Mouse (Mus musculus): ENCODE measurements around the gene Olfr351. TPM values are rescaled to one million over a fixed set of nuclear protein-coding genes. Genes with fewer than 3 reads are reported as not detected.

Olfr351 gene
- polyA plus RNA-seq (2015; fragmentation: Nextera tagmentation; extraction: Ambion mirVana) = not detected in 2 replicates

DNA sequence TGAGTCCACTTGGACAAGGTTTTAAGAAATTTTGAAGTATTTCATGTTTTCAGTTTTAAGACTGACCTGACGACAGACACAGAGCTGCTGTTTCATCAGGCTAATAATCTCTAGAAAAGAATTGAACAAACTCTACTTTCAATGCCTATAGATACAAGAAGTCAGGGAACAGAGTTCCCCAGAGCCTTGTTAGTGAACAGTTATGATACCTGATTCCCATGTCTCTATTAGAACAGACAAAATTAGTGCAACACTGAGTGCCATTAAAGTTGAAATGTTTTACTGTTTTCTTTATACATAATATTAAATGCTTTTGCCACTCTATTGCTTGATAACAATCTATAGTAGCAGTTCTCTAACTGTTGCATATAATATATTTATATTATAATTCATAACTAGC lies at the start of gene Olfr351:
Olfr351 (minus strand) TSS at position 101 of the 400 bp plus-strand sequence.
- Histone ChIP-seq H3K9ac (no peak within 1 kb of the TSS), H3K4me3 (no peak within 1 kb of the TSS), H3K36me3 (no peaks in the 10 kb centered on the region), H3K27me3 (no peaks in the 10 kb centered on the region), H3K9me3 (peaks cover 16% of the 10 kb centered on the region; the same call in 1 of the 2 replicates), H3K4me2 (no peak within 1 kb of the TSS), H3K27ac (no peak within 1 kb of the TSS), H3K4me1 (replicated peaks) (no peaks in the 10 kb centered on the region)
- 88% methylated on average over 1 of the region's 1 CpGs for WGBS
- no peak for ATAC-seq (ENCODE audit: low FRiP score)

DNA sequence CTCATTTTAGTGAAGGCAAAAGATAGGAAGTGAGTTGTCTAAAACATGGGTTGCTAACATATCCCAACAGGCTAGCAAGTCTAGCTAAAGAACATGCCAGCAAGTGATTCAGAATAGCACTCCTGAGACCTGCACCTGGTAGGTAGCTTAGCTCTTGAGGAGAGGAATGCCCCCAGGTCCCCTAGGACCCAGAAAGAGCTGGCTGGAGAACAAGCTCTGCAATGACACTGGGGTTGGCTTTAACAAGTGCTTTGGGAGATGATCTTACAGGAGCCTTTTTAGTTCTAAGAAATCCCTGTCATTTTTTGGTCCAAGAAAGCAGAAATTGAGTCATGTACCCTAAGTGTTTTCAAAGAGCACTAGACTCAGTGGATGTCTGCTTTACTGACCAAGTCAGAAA lies 42.9 kb upstream of the Olfr351 start, which contains the start of gene Olfr354:
Olfr354 (plus strand) TSS at position 301 of the 400 bp plus-strand sequence.
- Histone ChIP-seq H3K36me3 (no peaks in the 10 kb centered on the region), H3K9ac (no peak within 1 kb of the TSS), H3K9me3 (peaks cover 17% of the 10 kb centered on the region), H3K4me1 (replicated peaks) (no peaks in the 10 kb centered on the region), H3K27ac (no peak within 1 kb of the TSS), H3K4me3 (no peak within 1 kb of the TSS), H3K4me2 (no peak within 1 kb of the TSS), H3K27me3 (no peaks in the 10 kb centered on the region)
- no peak for ATAC-seq (ENCODE audit: low FRiP score)

GRCm38 (mm10) chr2:36897114-36897513 lies 34.7 kb upstream of the Olfr351 start:
- ATAC-seq (ENCODE audit: low FRiP score) = no peak
- no peak overlapping the region for H3K9ac ChIP-seq
- no peak overlapping the region for H3K4me2 ChIP-seq
- H3K4me1 ChIP-seq (replicated peaks) = no peaks in the 10 kb centered on the region
- no peak overlapping the region for H3K4me3 ChIP-seq
- no peaks in the 10 kb centered on the region for H3K27me3 ChIP-seq
- peaks cover 29% of the 10 kb centered on the region for H3K9me3 ChIP-seq
- H3K27ac ChIP-seq = no peak overlapping the region
- no peaks in the 10 kb centered on the region for H3K36me3 ChIP-seq

- peaks cover 18% of the 10 kb centered on the region for H3K9me3 ChIP-seq
- ATAC-seq (ENCODE audit: low FRiP score) = no peak
- no peak within 1 kb of the TSS for H3K9ac ChIP-seq
- no peak within 1 kb of the TSS for H3K4me2 ChIP-seq
- no peaks in the 10 kb centered on the region for H3K36me3 ChIP-seq
- no peak within 1 kb of the TSS for H3K27ac ChIP-seq
- H3K4me3 ChIP-seq = no peak within 1 kb of the TSS
- no peaks in the 10 kb centered on the region for H3K4me1 ChIP-seq (replicated peaks)
- H3K27me3 ChIP-seq = no peaks in the 10 kb centered on the region
These were observed 30.4 kb upstream of the Olfr351 start, which contains the start of gene Olfr353 for GRCm38 (mm10) chr2:36892836-36893235. Gene Olfr353, minus strand, starts transcription at chr2:36892936.

DNA sequence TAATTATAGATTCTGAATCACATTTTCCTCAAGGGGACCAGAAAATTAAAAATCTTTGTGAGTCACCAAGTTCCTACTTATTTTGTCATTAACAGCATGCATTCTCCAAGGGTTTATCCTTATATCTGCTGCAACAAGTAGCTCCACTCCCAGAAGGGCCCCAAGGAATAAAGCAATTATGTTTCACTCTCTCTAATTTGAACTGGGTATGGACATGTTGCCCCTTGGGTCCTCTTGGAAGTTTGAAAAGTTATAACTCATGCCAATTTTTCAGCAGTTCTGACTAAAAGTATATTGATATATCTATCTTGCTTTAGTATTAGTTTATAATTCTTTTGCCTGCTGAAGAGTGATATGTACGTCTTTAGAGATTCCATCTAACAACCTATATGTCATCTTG lies 5.7 kb upstream of the Olfr351 start, which contains the start of gene Olfr352:
Olfr352 (plus strand) TSS at position 301 of the 400 bp plus-strand sequence.
- H3K9ac ChIP-seq = no peak within 1 kb of the TSS
- H3K27me3 ChIP-seq = no peaks in the 10 kb centered on the region
- H3K36me3 ChIP-seq = no peaks in the 10 kb centered on the region
- no peak within 1 kb of the TSS for H3K4me2 ChIP-seq
- 64% methylated on average over 1 of the region's 1 CpGs for WGBS
- no peak within 1 kb of the TSS for H3K27ac ChIP-seq
- peaks cover 20% of the 10 kb centered on the region; the same call in 1 of the 2 replicates for H3K9me3 ChIP-seq
- H3K4me3 ChIP-seq = no peak within 1 kb of the TSS
- H3K4me1 ChIP-seq (replicated peaks) = no peaks in the 10 kb centered on the region
- ATAC-seq (ENCODE audit: low FRiP score) = no peak

GRCm38 (mm10) chr2:36846010-36846409 lies 16.4 kb downstream of the Olfr351 start, which contains the start of gene Olfr350:
Gene Olfr350, plus strand, starts transcription at chr2:36846310.
- H3K27me3 ChIP-seq = no peaks in the 10 kb centered on the region
- no peak within 1 kb of the TSS for H3K27ac ChIP-seq
- no peak within 1 kb of the TSS for H3K9ac ChIP-seq
- H3K9me3 ChIP-seq = peaks cover 22% of the 10 kb centered on the region; the same call in 1 of the 2 replicates
- 83% methylated on average over 1 of the region's 1 CpGs for WGBS
- no peak for ATAC-seq (ENCODE audit: low FRiP score)
- no peak within 1 kb of the TSS for H3K4me2 ChIP-seq
- no peak within 1 kb of the TSS for H3K4me3 ChIP-seq
- H3K4me1 ChIP-seq (replicated peaks) = no peaks in the 10 kb centered on the region
- no peaks in the 10 kb centered on the region for H3K36me3 ChIP-seq

DNA sequence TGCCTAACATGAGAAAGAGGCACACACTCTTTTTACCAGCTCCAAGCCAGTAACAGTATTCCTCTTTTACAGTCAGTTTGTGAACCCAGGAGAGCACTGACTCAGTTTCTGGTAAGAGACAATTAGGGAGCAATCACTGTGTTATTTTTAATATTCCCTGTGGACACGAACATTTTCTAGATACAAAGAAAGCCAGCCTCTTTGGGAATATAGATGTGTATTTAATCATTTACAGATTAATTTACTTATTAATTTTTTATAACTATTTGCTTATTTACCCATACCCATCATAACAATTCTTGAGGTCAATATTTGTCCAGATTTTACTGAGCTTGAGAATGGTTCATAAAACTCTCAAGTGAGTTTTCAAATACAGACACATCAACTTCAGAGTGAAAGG lies 45.5 kb downstream of the Olfr351 start, which contains the start of gene Olfr3:
Olfr3 (minus strand) TSS at position 101 of the 400 bp plus-strand sequence.
- Histone ChIP-seq H3K36me3 (no peaks in the 10 kb centered on the region), H3K4me1 (replicated peaks) (no peaks in the 10 kb centered on the region), H3K9ac (no peak within 1 kb of the TSS), H3K27ac (no peak within 1 kb of the TSS), H3K9me3 (peaks cover 29% of the 10 kb centered on the region), H3K27me3 (no peaks in the 10 kb centered on the region), H3K4me2 (no peak within 1 kb of the TSS), H3K4me3 (no peak within 1 kb of the TSS)
- 78% methylated on average over 1 of the region's 1 CpGs for WGBS
- ATAC-seq (ENCODE audit: low FRiP score) = no peak

Other genes with a start within 250 kb of the Olfr351 start
- not detected in 2 replicates for gene Olfr345, start 222.6 kb downstream of the Olfr351 start, polyA plus RNA-seq (2015; fragmentation: Nextera tagmentation; extraction: Ambion mirVana)
- gene Olfr346, start 176.9 kb downstream of the Olfr351 start, polyA plus RNA-seq (2015; fragmentation: Nextera tagmentation; extraction: Ambion mirVana) = not detected in 2 replicates
- not detected in 2 replicates for gene Olfr347, start 130.8 kb downstream of the Olfr351 start, polyA plus RNA-seq (2015; fragmentation: Nextera tagmentation; extraction: Ambion mirVana)
- not detected in 2 replicates for gene Olfr348, start 78.4 kb downstream of the Olfr351 start, polyA plus RNA-seq (2015; fragmentation: Nextera tagmentation; extraction: Ambion mirVana)
- not detected in 2 replicates for gene Olfr50, start 72.1 kb downstream of the Olfr351 start, polyA plus RNA-seq (2015; fragmentation: Nextera tagmentation; extraction: Ambion mirVana)
- gene Olfr3, start 45.6 kb downstream of the Olfr351 start, polyA plus RNA-seq (2015; fragmentation: Nextera tagmentation; extraction: Ambion mirVana) = not detected in 2 replicates
- not detected in 2 replicates for gene Olfr350, start 16.4 kb downstream of the Olfr351 start, polyA plus RNA-seq (2015; fragmentation: Nextera tagmentation; extraction: Ambion mirVana)
- gene Olfr352, start 5.8 kb upstream of the Olfr351 start, polyA plus RNA-seq (2015; fragmentation: Nextera tagmentation; extraction: Ambion mirVana) = not detected in 2 replicates
- not detected in 2 replicates for gene Olfr353, start 30.3 kb upstream of the Olfr351 start, polyA plus RNA-seq (2015; fragmentation: Nextera tagmentation; extraction: Ambion mirVana)
- gene Olfr354, start 43.0 kb upstream of the Olfr351 start, polyA plus RNA-seq (2015; fragmentation: Nextera tagmentation; extraction: Ambion mirVana) = not detected in 2 replicates
- gene Olfr355, start 66.2 kb upstream of the Olfr351 start, polyA plus RNA-seq (2015; fragmentation: Nextera tagmentation; extraction: Ambion mirVana) = not detected in 2 replicates
- gene Olfr356, start 74.5 kb upstream of the Olfr351 start, polyA plus RNA-seq (2015; fragmentation: Nextera tagmentation; extraction: Ambion mirVana) = not detected in 2 replicates
- not detected in 2 replicates for gene Olfr357, start 131.2 kb upstream of the Olfr351 start, polyA plus RNA-seq (2015; fragmentation: Nextera tagmentation; extraction: Ambion mirVana)
- gene Olfr358, start 146.7 kb upstream of the Olfr351 start, polyA plus RNA-seq (2015; fragmentation: Nextera tagmentation; extraction: Ambion mirVana) = not detected in 2 replicates
- gene Olfr360, start 203.1 kb upstream of the Olfr351 start, polyA plus RNA-seq (2015; fragmentation: Nextera tagmentation; extraction: Ambion mirVana) = not detected in 2 replicates
- not detected in 2 replicates for gene Olfr361, start 226.6 kb upstream of the Olfr351 start, polyA plus RNA-seq (2015; fragmentation: Nextera tagmentation; extraction: Ambion mirVana)